Mouse (Mus musculus) G1E (cell line): ENCODE data around the gene Cenpn.

Source experiments
- CTCF ChIP-seq: IDR thresholded peaks from 2 replicates; pipeline ENCODE4 v1.5.1; 2012; ENCODE audit warnings: low read depth, low read length, inconsistent platforms, mixed read lengths
- GATA1 ChIP-seq: IDR thresholded peaks from 2 replicates; pipeline ENCODE4 v1.6.1; 2012; ENCODE audit warnings: borderline replicate concordance, low read length, inconsistent platforms, mixed read lengths
- GATA2 ChIP-seq: IDR thresholded peaks from 2 replicates; pipeline ENCODE4 v1.6.1; 2012; ENCODE audit warnings: low read depth, low read length, inconsistent platforms, borderline replicate concordance
- POLR2AphosphoS5 ChIP-seq: IDR thresholded peaks from 2 replicates; pipeline ENCODE4 v1.6.1; 2012; ENCODE audit warnings: low read depth, low read length, inconsistent platforms; ENCODE audit not compliant: insufficient replicate concordance
- TAL1 ChIP-seq: conservative IDR thresholded peaks from 2 replicates; pipeline ENCODE4 v1.6.1; 2012; ENCODE audit warnings: low read depth, low read length, inconsistent platforms, mixed read lengths

GRCm38 (mm10) chr8:116952428-116952827 is 30.9 kb downstream of the Cenpn start:
- TF ChIP-seq CTCF: no peak
- no peak for TF ChIP-seq TAL1
- TF ChIP-seq POLR2AphosphoS5: no peak
- no peak for TF ChIP-seq GATA1
- TF ChIP-seq GATA2: no peak
